Mouse (Mus musculus) cerebellum, postnatal 36 days (tissue): ENCODE results near the gene Tmem189.

Experiments
- DNase-seq, 2 experiments: peaks; one replicate each; pipeline ENCODE4 v3.0.0; 2021 to 2022; ENCODE audit warnings: mixed read lengths in 2 of 2

Gene Tmem189

GRCm38 (mm10) chr2:167678600-167678999 lies 11.0 kb downstream of the Tmem189 start:
- no peak for DNase-seq

GRCm38 (mm10) chr2:167675120-167675909 lies 14.3 kb downstream of the Tmem189 start:
- DNase-seq, result no peak

GRCm38 (mm10) chr2:167672212-167672685 lies 17.4 kb downstream of the Tmem189 start:
- DNase-seq, result no peak

- no peak for DNase-seq
Observed at GRCm38 (mm10) chr2:167671101-167671633, 18.5 kb downstream of the Tmem189 start.

- no peak for DNase-seq
Observed at GRCm38 (mm10) chr2:167669398-167669797, 20.2 kb downstream of the Tmem189 start.

- DNase-seq, result no peak
Observed at GRCm38 (mm10) chr2:167668426-167668825, 21.2 kb downstream of the Tmem189 start.

GRCm38 (mm10) chr2:167665972-167666713 lies 23.5 kb downstream of the Tmem189 start:
- DNase-seq, result no peak

DNA sequence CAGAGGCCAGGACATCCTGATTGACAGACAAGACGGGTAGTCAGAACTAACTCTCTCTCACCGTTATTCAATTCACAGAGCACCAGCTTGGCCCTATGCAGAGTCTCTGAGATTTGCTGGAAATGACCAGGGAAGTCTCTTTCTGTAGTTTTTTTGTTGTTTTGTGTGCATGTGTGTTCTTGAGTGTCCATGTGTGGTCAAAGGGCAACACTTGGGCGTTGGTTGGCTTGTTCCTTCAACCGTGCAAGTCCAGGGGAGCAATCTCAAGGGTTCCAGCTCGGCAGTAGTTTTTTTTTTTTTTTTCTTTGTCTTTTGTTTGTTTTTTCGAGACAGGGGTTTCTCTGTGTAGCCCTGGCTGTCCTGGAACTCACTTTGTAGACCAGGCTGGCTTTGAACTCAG lies 26.9 kb downstream of the Tmem189 start:
- no peak for DNase-seq

- DNase-seq, result peak; percentile 89 to 94
Observed at GRCm38 (mm10) chr2:167661270-167662203, 28.1 kb downstream of the Tmem189 start, which contains the start of gene Gm20431. Gene Gm20431 (minus strand): TSS chr2:167661496.

- no peak for DNase-seq
Observed at GRCm38 (mm10) chr2:167660611-167660971, 29.0 kb downstream of the Tmem189 start.

- DNase-seq, result peak in 1 of 2 experiments; percentile 49
Observed at GRCm38 (mm10) chr2:167659847-167660610, 29.6 kb downstream of the Tmem189 start.

DNA sequence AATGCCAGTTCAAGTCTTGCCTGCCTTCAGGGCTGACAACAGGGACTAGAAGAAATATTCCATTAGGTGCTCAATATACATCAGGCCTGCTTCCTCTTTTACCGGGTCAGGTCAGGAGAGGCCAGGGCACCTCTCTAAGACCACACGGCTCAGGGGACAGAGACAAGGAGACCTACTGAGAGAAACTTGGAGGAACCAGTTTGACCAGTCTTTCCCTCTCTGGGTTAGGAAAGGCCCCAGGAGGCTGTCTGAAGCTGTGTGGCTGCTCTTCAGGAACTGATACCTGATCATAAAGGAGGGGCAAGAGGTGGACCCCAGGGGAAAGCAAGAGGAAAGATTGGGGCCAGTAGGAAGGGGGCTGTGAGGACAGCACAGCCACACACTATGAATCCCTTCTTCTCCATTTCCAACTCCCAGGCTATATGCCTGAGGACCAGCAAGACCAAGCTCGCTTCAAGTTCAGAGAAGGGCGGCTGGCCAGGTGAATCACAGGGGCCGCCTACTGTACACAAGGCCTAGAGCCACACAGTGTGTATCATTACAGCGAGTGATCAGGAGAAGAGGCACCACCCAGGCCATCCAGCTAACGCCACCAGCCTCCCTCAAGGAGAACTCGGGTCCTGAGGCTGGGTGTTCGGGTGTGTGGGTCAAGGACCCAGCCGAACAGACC lies 30.3 kb downstream of the Tmem189 start:
- no peak for DNase-seq

GRCm38 (mm10) chr2:167658712-167659111 lies 30.9 kb downstream of the Tmem189 start:
- DNase-seq, result no peak

GRCm38 (mm10) chr2:167657973-167658372 lies 31.6 kb downstream of the Tmem189 start:
- DNase-seq, result no peak

- DNase-seq, result no peak
Observed at GRCm38 (mm10) chr2:167656629-167657478, 32.8 kb downstream of the Tmem189 start.

GRCm38 (mm10) chr2:167654911-167655600 lies 34.6 kb downstream of the Tmem189 start:
- no peak for DNase-seq

DNA sequence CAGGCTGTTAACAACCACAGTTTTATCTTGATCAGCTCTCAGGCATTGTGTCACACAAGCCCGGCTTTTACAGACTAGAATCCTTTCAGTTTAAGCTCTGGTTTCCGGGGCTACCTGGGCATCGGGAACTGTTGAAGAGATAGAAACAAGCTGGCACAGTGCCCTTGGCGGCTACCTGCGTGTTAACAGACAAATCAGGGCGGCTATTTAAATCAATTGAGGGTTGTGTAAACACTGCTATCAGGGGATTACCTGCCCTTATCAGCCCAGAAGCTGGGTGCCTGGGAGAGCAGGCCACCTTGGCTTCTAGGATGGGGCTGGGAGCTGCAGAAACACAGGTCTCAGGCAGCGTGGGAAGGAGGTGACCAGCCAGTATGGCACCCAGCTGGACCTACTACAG lies 36.9 kb downstream of the Tmem189 start:
- DNase-seq, result no peak

GRCm38 (mm10) chr2:167651622-167652021 lies 38.0 kb downstream of the Tmem189 start:
- DNase-seq, result no peak

- no peak for DNase-seq
Observed at GRCm38 (mm10) chr2:167649290-167650032, 40.2 kb downstream of the Tmem189 start.
